Mouse (Mus musculus) kidney, adult 2 months (tissue): Measurements from ENCODE around the gene Atp6v1b1. TPM values are rescaled to one million over a fixed set of nuclear protein-coding genes. Genes with fewer than 3 reads are reported as not detected.

Experiments used
- DNase-seq: peaks from one replicate; pipeline ENCODE4 v3.0.0; 2021
- H3K27ac ChIP-seq: fragments of 200-500 bp; 2 replicates; pipeline ENCODE4 v1.5.1; 2012; ENCODE audit warnings: low read depth, low read length, control low read depth, inconsistent platforms; ENCODE audit not compliant: insufficient read depth
- H3K27me3 ChIP-seq: fragments of 200-500 bp; replicated peaks from 2 replicates; pipeline ENCODE4 v1.6.1; 2012; ENCODE audit warnings: mild to moderate bottlenecking, moderate library complexity, low read length, inconsistent platforms; ENCODE audit not compliant: control insufficient read depth, insufficient read depth
- H3K36me3 ChIP-seq: fragments of 200-500 bp; 2 replicates; pipeline ENCODE4 v1.6.1; 2012; ENCODE audit warnings: mild to moderate bottlenecking, moderate library complexity, low read length, inconsistent platforms; ENCODE audit not compliant: control insufficient read depth, insufficient read depth
- H3K4me1 ChIP-seq: fragments of 200-500 bp; 2 replicates; pipeline ENCODE4 v1.6.1; 2011; ENCODE audit warnings: low read length; ENCODE audit not compliant: control insufficient read depth, insufficient read depth
- H3K4me3 ChIP-seq: fragments of 200-500 bp; 2 replicates; pipeline ENCODE4 v1.5.1; 2011; ENCODE audit warnings: mild to moderate bottlenecking, low read depth, low read length, control low read depth; ENCODE audit not compliant: insufficient read depth
- CTCF ChIP-seq: fragments of 200-500 bp; conservative IDR thresholded peaks from 2 replicates; pipeline ENCODE4 v1.5.1; 2011; ENCODE audit warnings: low read depth, mild to moderate bottlenecking, control low read depth, low read length, moderate library complexity, mixed read lengths; ENCODE audit not compliant: insufficient read depth, insufficient read length
- POLR2A ChIP-seq: fragments of 200-500 bp; IDR thresholded peaks from one replicate; pipeline ENCODE4 v1.6.1; 2011; ENCODE audit warnings: low read depth, low read length, control low read depth
- WGBS: fragments of 180-500 bp; shearing (Covaris S2); methylation state at CpG from one replicate; pipeline ENCODE4 v1.1.7; 2018; 5-methylcytosine and 5-hydroxymethylcytosine counted together
- polyA plus RNA-seq: library from polyadenylated mRNA; depleted of rRNA; stranded (reverse); fragments of >200 nt; gene quantifications from 2 replicates; pipeline ENCODE4 v1.2.3, GENCODE M21; 2012

Gene Atp6v1b1
- polyA plus RNA-seq, 1 experiment = 137 TPM

DNA sequence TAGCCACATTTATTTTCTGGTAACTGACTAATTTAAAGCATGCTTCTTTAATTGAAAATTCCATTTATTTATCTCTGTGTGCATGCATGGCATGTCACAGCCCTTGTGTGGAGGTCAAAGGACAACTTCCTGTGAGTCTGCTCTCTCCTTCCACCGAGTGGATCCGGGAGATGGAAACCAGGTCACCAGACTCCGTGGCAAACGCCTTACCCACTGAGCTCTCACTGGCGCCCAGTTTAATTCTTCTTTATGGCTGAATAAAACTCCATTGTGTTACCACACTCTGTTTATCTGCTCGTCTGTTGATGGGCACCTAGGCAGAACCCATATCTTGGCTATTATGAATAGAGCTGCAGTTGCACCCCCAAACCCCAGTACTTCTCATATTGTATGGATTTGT lies 20.3 kb upstream of the Atp6v1b1 start:
- TF ChIP-seq CTCF (no peak), POLR2A (no peak)
- 11% methylated on average over 6 of the region's 6 CpGs for WGBS
- Histone ChIP-seq H3K27me3 (peaks cover 2% of the 10 kb centered on the region; the same call in 1 of the 2 replicates), H3K36me3 (no peaks in the 10 kb centered on the region), H3K4me3 (no peak overlapping the region), H3K4me1 (no peaks in the 10 kb centered on the region), H3K27ac (no peak overlapping the region)
- no peak for DNase-seq

DNA sequence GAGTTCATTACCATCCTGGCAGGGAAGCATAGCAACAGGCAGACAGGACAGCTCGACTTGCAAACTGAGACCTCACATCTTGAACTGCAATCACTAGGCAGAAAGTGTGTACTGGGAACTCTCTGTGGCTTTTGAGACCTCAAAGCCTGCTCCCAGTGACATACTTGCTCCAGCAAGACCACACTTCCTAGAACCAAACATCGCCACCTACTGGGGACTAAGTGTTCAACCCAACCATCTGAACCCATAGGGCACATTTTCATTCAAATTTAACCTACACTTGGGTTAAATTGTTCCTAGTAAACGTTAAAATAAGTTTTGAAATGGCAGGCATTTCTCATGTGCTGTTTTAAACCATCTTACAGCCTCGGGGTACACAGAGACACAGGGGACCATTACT lies 15.6 kb upstream of the Atp6v1b1 start:
- Histone ChIP-seq H3K4me1 (no peaks in the 10 kb centered on the region), H3K36me3 (no peaks in the 10 kb centered on the region), H3K4me3 (no peak overlapping the region), H3K27ac (no peak overlapping the region), H3K27me3 (0 out of 2 replicates have a peak, but pooled peaks cover 2% of the 10 kb centered on the region)
- WGBS = 50% methylated on average over 4 of the region's 4 CpGs
- DNase-seq = no peak
- TF ChIP-seq CTCF = peak; percentile 29; the same call in 1 of the 2 replicates
- no peak for TF ChIP-seq POLR2A

DNA sequence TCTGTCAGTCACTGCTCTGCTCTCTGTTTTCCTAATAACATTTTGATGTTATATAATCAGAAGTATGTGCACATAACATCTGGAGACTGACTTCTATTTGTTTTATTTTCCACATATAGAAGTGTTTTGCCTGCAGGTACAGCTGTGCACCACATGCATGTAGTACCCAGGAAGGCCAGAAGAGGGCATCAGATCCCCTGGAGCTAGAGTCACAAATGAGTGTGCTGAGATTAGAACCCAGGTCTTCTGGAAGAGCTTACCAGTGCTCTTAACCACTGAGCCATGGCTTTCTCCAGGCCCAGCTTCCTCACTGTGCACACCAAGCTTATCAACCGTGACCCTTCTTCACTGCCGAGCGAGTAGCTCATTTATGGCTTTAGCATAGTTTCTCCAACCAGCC lies 14.3 kb upstream of the Atp6v1b1 start:
- Histone ChIP-seq H3K36me3 (no peaks in the 10 kb centered on the region), H3K27ac (no peak overlapping the region), H3K4me3 (no peak overlapping the region), H3K4me1 (no peaks in the 10 kb centered on the region), H3K27me3 (0 out of 2 replicates have a peak, but pooled peaks cover 2% of the 10 kb centered on the region)
- TF ChIP-seq POLR2A = no peak
- TF ChIP-seq CTCF = peak; percentile 63
- WGBS = 59% methylated on average over 3 of the region's 3 CpGs
- DNase-seq = no peak

DNA sequence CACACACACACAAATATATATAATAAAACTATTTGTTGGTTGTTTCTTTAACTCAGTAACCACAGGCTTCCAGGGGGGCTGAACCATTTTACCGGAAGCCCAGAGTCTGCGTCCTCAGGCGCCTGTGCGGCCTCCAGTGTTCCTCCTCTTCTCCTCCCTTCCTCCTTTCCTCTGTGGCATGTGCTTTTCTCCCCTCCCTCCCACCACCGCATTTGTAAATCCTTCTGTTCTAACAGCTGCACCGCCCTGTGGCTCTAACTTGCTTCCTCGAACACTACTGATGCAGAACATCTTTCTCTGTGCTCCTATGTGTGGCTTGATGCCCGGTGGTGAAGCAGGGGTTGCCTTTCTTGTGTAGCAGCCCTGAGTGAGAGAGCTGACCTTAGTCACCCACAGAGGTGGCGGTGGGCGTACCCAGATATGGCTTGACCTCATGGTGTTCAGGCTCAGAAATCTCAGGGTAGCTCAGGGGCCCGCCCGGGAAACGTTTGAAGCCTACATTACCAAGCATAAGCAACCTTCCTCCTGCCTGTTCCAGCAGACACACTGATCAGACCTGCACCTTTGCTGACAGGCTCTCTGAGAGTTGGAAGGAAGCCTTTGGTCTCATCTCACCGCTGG lies 13.3 kb upstream of the Atp6v1b1 start:
- no peak for DNase-seq

DNA sequence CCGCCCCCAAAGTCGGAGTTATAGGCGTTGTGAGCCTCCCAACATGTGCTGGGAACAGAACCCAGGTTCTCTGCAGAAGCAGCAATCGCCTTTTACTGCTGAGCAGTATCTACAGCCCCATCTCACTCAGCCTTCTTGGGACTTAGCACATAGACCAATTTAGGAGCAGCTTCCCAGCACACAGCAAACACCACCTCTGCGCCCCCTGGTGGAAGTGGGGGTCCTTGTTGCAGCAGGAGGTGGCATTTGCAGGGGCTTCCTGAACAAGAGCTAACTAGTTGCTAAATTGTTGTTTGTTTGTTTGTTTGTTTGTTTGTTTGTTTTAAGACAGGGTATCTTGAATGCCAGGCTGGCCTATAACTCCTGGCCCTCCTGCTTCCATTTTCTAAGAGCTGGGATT lies 11.7 kb upstream of the Atp6v1b1 start:
- TF ChIP-seq CTCF (peak; percentile 76), POLR2A (no peak)
- no peak overlapping the region for H3K27ac ChIP-seq
- DNase-seq = peak; percentile 68

More for the DNA sequence above, 13.3 kb upstream of the Atp6v1b1 start:
- H3K36me3 ChIP-seq = no peaks in the 10 kb centered on the region
- H3K4me1 ChIP-seq = no peaks in the 10 kb centered on the region
- H3K27me3 ChIP-seq = no peaks in the 10 kb centered on the region
- TF ChIP-seq CTCF (no peak), POLR2A (no peak)
- H3K4me3 ChIP-seq = no peak overlapping the region
- H3K27ac ChIP-seq = no peak overlapping the region
- 51% methylated on average over 14 of the region's 14 CpGs for WGBS

DNA sequence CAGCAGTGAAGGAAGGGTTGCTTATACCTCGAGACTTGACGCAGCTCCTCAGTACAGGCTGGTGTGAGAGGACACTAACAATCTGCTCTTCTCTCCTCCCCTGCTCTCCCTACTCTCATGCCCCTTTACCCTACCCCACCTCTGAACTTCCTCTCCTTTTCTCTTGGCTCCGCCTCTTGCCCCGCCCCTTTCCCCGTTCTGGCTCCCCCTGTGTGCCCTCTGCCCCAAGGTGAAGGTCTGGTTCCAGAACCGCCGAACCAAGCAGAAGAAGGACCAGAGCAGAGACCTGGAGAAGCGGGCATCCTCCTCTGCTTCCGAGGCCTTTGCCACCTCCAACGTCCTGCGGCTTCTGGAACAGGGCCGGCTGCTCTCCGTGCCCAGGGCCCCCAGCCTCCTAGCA lies 5.5 kb upstream of the Atp6v1b1 start:
- no peaks in the 10 kb centered on the region for H3K36me3 ChIP-seq
- no peak overlapping the region for H3K4me3 ChIP-seq
- no peak for DNase-seq
- no peaks in the 10 kb centered on the region for H3K27me3 ChIP-seq
- no peak overlapping the region for H3K27ac ChIP-seq
- H3K4me1 ChIP-seq = no peaks in the 10 kb centered on the region
- WGBS = 39% methylated on average over 13 of the region's 13 CpGs
- TF ChIP-seq POLR2A = no peak

More for the DNA sequence above, 11.7 kb upstream of the Atp6v1b1 start:
- no peaks in the 10 kb centered on the region for H3K36me3 ChIP-seq
- no peaks in the 10 kb centered on the region for H3K27me3 ChIP-seq
- no peaks in the 10 kb centered on the region for H3K4me1 ChIP-seq
- WGBS = 25% methylated on average over 5 of the region's 5 CpGs
- H3K4me3 ChIP-seq = no peak overlapping the region

DNA sequence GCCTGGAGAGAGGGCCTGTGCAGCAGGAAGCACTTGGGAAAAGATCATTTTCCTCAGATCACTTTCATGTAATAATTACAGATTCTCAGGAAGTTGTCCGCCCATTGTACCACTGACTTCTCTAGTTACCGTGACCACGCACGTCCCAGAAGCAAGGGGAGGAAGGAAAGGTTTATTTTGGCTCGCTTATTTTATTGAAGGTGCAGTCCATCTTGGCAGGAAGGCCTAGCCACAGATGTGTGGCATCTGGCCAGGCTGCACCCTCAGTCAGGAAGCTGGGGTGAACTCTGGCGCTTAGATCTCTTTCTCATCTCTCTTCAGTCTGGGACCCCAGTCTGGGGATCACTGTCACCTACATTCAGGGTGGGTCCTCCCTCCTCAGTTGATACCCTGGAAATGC lies 4.2 kb upstream of the Atp6v1b1 start:
- no peak for TF ChIP-seq POLR2A
- no peak for TF ChIP-seq CTCF
- Histone ChIP-seq H3K27ac (no peak overlapping the region), H3K4me1 (no peaks in the 10 kb centered on the region), H3K36me3 (no peaks in the 10 kb centered on the region), H3K4me3 (no peak overlapping the region), H3K27me3 (no peaks in the 10 kb centered on the region)
- DNase-seq = no peak
- 43% methylated on average over 6 of the region's 6 CpGs for WGBS
